Mouse (Mus musculus) olfactory bulb, adult 2 months (tissue): ENCODE results near the gene Tmem243.

Source experiments
- CTCF ChIP-seq: fragments of 200-500 bp; IDR thresholded peaks from 2 replicates; pipeline ENCODE4 v1.5.1; 2012; ENCODE audit warnings: low read depth, mild to moderate bottlenecking, low read length, moderate library complexity; ENCODE audit not compliant: insufficient read depth
- POLR2A ChIP-seq: fragments of 200-500 bp; IDR thresholded peaks from 2 replicates; pipeline ENCODE4 v1.6.1; 2012; ENCODE audit warnings: mild to moderate bottlenecking, low read depth, low read length, moderate library complexity; ENCODE audit not compliant: insufficient read depth

DNA sequence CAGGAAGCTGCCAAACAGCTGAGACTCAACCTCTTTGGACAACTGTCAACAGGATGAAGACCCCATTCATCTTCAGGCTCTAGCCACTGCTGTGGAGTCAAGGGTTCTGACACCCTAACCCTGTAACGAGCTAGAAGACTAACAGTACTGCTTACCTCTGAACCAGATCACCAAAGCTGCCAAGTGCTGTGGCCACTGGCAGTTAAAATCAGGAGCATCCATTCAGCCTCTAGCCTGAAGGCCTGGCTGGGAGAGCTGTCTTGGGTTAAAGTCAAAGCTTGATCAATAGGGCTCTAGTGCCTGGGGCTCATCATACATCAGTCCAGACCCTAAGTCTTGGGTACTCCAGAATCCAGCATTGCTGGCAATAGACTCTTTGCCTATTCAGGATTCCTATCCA lies 56.9 kb downstream of the Tmem243 start:
- TF ChIP-seq CTCF, result no peak
- TF ChIP-seq POLR2A, result no peak
